Mouse (Mus musculus) gastrocnemius, postnatal 10 days (tissue): Measurements from ENCODE around the gene Cdc20b. TPM values are rescaled to one million over a fixed set of nuclear protein-coding genes. Genes with fewer than 3 reads are reported as not detected.

ENCODE experiments used
- DNase-seq: peaks from one replicate; pipeline ENCODE4 v3.0.0; 2021; ENCODE audit warnings: mixed read lengths
- total RNA-seq, 2 experiments: library from RNA; stranded (reverse); gene quantifications; 2 replicates each; pipeline ENCODE4 v1.2.3; 2021

Gene Cdc20b
- total RNA-seq, 2 experiments from 2014 or later = not detected

DNA sequence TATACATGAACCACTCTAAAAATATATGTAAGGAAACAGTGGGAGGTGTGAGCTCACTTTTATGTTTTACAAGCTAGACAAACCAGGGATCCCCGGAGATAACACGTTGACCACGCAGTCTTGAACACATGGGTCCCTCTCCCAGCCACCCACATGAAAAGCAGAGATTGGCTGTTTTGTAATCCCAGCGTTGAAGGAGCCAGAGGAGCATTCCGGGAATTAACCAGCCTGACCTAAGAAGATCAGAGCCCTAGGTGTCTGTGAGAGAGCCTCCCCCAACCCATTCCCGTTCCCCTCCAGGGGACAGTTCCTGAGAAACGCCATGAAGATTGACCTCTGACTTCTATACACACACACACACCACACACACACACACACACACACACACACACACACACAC is 3.6 kb upstream of the Cdc20b start:
- DNase-seq = no peak

- DNase-seq = peak; percentile 21
These were observed 2.9 kb upstream of the Cdc20b start for GRCm38 (mm10) chr13:113031792-113032571.

- DNase-seq = no peak
These were observed 2.1 kb upstream of the Cdc20b start for GRCm38 (mm10) chr13:113032831-113033230.

GRCm38 (mm10) chr13:113034271-113034886 is 532 bp upstream of the Cdc20b start:
- DNase-seq = no peak

DNA sequence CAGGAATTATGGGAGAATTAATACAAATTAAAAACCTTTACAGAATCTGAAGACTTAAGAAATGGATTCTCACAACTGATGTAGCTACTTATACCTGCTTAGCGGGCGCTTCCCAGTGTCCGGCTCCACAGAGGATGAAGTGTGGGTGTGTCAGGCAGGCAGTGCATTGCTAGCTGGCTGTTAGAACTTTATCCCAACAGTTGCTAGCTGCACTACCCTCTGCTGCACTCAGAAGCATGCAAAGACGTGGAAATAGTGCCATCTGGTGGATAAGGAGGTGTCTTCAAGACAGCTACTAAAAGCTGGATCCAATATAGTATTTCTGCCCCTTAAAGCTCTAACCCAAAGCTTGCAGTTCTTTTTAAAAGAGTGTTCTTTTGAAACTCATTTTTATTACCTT is 941 bp downstream of the Cdc20b start:
- peak; percentile 36 for DNase-seq

GRCm38 (mm10) chr13:113044876-113045275 is 10.0 kb downstream of the Cdc20b start:
- no peak for DNase-seq

- no peak for DNase-seq
These were observed 10.7 kb downstream of the Cdc20b start for GRCm38 (mm10) chr13:113045458-113046110.

DNA sequence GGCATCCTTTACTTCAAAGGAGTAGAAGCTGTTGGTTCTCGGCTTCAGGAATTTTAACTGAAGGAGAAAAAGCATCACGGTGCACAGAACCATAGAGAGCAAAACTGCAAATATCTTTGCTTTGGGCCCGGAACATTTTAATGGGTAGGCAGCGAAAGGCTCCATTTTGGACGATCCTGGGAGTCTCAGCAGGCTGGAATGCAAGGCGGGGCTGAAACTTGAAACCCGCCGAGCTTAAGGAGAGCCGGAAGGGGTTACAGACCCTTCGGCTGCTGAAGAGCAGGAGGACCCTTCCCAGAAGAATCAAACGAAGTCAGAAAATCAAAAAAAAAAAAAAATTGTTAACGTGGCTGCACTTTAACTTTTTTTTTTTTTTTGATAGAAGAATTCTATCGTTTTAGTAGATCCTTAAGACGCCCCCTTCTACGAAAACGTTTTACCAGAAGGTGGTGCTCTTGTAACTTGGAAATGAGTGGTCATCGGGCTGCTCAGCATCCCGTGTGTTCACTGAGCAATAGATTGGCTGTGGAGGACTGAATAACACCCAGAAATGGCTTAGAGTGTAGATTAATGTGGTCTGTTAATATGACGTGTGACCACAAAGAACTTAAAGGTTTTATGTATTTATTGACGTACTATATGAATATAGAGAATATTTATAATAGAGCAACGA is 11.4 kb downstream of the Cdc20b start, which contains the start of gene Gpx8:
Gpx8 (minus strand) TSS at position 200 of the 673 bp plus-strand sequence.
- peak; percentile 50 for DNase-seq

- no peak for DNase-seq
These were observed 12.1 kb downstream of the Cdc20b start for GRCm38 (mm10) chr13:113047018-113047417.

DNA sequence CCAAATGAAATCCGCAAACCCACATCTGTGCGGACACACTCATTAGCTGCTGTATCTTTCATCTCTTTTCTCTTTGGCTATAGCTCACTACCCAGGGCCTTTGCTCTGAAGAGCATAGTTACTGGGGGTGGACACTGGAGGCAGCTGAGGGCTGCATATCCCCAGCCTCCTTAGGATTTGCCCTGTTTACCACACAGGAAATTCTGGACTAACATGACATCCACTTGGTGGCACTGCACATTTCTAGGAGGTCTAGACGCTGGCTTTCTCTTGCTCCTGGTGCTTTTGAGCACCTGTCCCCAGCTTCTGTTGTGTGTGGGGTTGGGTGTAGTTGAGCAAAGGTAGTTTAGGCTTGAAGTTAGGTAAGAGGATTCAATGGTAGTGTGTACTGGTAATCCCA is 12.7 kb downstream of the Cdc20b start:
- no peak for DNase-seq

GRCm38 (mm10) chr13:113054230-113054629 is 19.3 kb downstream of the Cdc20b start:
- no peak for DNase-seq

DNA sequence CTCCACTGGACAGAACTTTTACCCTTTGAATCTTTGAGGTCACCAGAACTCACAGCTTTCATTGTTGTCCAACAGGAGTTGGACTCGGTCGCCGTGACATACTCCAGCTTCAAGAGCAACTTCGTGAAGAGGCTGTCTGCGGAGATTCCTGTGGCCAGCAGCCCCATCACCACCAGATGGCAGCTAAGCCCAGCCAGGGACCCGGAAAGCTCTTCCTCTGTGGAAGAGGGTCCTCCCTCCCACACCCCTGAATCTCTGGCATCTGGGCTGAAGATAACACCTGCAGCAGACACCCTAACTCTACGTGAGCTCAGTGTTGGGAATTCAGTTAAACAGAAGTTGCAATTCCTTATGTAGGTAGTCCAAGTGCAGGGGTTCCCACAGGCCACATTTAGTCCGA is 20.9 kb downstream of the Cdc20b start:
- DNase-seq = no peak

GRCm38 (mm10) chr13:113061746-113062145 is 26.8 kb downstream of the Cdc20b start:
- DNase-seq = no peak

DNA sequence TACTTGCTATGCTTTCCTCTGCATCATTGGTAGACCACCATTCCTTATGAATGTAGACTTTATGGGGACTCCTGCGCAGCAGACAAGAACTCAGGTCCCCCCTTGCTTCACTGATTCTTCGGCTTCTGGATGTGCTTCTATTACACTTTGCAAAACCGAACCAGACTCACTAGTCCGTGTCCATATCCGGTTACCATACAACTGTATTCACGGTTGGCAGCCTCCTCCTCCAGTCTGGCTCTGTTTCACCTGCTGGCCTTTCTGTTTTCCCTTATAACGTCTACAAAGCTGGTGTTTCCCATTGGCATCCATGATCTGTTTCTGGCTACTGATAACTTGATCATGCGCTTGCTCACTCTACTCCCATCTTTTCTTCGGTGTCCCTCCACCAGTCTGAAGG is 29.6 kb downstream of the Cdc20b start:
- DNase-seq = no peak

DNA sequence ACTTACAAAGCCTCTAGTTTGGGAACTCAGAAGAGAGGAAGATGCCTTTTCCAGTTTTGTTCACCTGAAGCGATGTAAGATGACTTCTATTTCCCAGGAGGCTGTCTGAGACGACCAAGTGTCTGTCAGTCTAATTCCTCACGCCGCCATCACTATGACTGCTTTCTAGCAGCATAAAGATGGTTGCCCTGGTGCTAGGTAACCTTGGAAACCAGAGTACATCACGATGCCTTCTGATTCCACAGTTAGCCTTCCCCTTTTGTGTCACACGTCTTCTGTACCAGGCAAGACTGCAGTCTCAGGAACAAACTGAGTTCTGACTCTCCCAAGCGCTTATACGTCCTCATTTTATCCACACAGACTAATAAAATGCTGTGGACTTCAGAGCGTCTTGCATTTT is 44.1 kb downstream of the Cdc20b start:
- no peak for DNase-seq

DNA sequence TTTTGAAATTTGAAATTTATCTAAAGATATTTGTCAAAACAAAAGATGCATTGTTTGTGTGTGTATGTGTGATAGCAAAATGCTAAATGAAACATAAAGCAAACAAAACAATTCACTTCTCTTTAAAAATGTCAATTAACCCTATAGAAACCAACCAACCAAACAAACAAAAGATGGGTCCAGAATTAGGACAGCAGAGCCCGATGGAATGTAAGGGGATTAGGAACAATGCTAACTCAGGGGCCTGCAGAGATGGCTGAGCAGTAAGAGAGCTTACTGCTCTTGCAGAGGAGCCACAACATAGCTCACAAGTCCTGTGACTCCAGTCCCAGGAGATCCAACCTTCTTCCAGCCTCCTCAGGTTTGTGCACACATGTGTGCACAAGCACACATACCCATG is 47.2 kb downstream of the Cdc20b start:
- DNase-seq = no peak

DNA sequence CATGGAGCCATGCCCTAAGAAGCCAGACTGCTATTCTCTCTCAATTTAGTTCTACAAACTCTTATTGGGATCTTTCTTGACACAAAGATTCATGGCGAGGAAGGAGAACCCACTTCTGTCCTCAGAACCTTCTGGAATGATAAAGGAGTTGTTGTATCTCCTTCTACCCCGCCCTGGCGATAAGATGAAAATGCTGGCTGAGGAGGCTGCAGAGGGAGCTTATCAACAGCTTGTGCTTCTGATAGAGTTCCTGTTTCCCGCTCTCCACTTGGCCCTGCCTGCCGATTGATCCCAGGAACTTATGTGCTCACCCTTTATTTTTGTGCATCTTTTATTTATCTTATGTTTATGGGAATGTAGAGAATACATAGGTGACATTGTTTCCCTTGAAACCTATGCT is 49.8 kb downstream of the Cdc20b start:
- no peak for DNase-seq

DNA sequence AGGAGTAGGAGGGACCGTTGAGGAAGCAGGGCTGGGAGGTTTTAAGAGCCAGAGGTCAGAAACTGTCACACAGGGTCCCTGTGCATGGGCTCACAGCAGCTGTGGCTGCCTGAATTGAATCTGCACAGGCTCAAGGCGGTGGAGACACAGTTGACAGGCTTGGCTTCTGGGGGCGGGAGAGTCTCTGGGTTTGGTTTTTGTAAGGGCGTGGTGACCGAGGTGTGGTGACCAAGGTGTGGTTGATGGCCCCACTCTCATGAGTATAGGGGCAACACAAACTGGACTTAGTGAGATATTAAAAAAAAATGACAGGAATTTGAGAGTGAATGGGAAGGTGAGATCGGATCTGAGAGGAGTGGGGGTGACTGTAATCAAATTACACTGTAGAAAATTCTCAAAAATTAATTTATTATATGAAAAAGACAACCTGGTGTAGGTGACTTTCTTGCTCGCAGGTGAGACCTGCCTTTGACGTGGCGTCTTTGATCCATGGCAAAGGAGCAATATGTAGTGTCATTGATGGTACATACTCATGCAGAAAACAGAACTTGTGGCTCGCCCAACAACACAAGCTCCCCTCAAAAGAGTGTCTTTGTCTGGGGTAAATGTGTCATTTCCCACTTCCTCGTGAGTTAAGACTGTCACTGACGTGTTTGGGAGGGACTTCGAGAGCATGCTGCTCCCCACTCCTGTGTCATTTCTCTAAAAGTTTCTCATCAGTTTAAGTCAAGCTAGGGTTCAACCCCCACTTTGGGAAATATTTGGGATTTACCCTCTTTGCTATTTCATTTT is 52.5 kb downstream of the Cdc20b start:
- no peak for DNase-seq

GRCm38 (mm10) chr13:113090489-113090888 is 55.6 kb downstream of the Cdc20b start:
- no peak for DNase-seq

DNA sequence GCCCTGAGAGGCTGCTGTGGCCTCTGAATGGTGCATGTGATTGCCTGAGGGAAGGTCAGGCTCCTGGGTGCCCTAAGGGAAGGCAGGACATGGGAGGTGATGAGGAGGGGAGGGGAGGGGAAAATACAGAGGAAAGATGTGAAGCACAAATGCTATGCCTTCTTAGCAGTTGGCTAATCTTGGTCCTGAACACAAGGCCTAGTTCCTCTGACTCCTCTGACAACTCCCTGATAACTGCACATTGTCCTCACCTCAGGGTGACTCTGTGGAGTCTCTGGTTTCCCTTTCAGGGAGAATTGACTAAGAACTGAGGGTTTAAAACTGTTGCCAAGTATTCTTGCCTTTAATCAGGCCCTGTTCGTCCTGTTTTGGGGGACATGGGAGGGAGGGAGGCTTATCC is 59.7 kb downstream of the Cdc20b start:
- DNase-seq = no peak

GRCm38 (mm10) chr13:113097011-113097410 is 62.1 kb downstream of the Cdc20b start:
- no peak for DNase-seq

DNA sequence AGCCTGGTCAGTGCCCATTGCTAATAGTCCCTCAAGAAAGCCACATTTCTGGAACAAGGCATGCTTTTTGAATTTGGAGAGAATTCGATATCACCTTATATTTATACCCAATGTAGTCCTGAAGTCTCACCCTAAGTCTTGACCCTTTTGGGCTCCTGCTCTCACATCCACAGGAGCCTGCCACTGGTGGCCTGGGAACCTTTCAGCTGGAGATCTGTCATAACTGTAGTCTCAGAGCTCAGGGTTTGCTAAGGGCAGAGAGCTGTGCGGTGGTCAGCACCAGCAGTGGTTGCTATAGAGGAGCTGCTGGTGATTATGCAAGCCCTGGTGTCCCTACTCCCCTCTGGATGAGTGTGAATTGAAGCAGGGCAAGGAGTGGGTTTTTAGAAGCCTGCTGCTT is 63.5 kb downstream of the Cdc20b start:
- no peak for DNase-seq
